Mouse (Mus musculus) kidney, embryonic 15.5 days (tissue): ENCODE data around the gene Cenpu. TPM values are rescaled to one million over a fixed set of nuclear protein-coding genes. Genes with fewer than 3 reads are reported as not detected.

Experiments used
- ATAC-seq: fragments of 200-750 bp; cut with Nextera tagmentation; replicated peaks from 2 replicates; pipeline ENCODE4 v1.8.0; 2017; ENCODE audit warnings: moderate TSS enrichment; ENCODE audit not compliant: low FRiP score
- H3K27ac ChIP-seq: fragments of 300-500 bp; sonication (generic); 2 replicates; pipeline ENCODE4 v1.5.1; 2015; ENCODE audit warnings: mild to moderate bottlenecking, inconsistent platforms
- H3K27me3 ChIP-seq: fragments of 300-500 bp; sonication (generic); 2 replicates; pipeline ENCODE4 v1.6.1; 2015; ENCODE audit warnings: inconsistent platforms
- H3K36me3 ChIP-seq: fragments of 300-500 bp; sonication (generic); 2 replicates; pipeline ENCODE4 v1.6.1; 2015; ENCODE audit warnings: inconsistent platforms
- H3K4me1 ChIP-seq: fragments of 300-500 bp; sonication (generic); 2 replicates; pipeline ENCODE4 v1.6.1; 2015; ENCODE audit warnings: inconsistent platforms
- H3K4me2 ChIP-seq: fragments of 300-500 bp; sonication (generic); 2 replicates; pipeline ENCODE4 v1.6.1; 2015; ENCODE audit warnings: moderate library complexity, mild to moderate bottlenecking, inconsistent platforms
- H3K4me3 ChIP-seq: fragments of 300-500 bp; sonication (generic); replicated peaks from 2 replicates; pipeline ENCODE4 v1.5.1; 2015; ENCODE audit warnings: mild to moderate bottlenecking, inconsistent platforms
- H3K9ac ChIP-seq: fragments of 300-500 bp; sonication (generic); 2 replicates; pipeline ENCODE4 v1.6.1; 2015; ENCODE audit warnings: mild to moderate bottlenecking, inconsistent platforms
- H3K9me3 ChIP-seq: fragments of 300-500 bp; sonication (generic); replicated peaks from 2 replicates; pipeline ENCODE4 v1.6.1; 2016; ENCODE audit warnings: inconsistent platforms
- WGBS: fragments of 180-500 bp; shearing (Covaris S2); methylation state at CpG from one replicate; pipeline ENCODE4 v1.1.7; 2015; ENCODE audit warnings: mixed read lengths; 5-methylcytosine and 5-hydroxymethylcytosine counted together
- polyA plus RNA-seq: library from polyadenylated mRNA; unstranded; fragments of >200 nt; fragmentation: Nextera tagmentation; extraction: Ambion mirVana; gene quantifications from 2 replicates; pipeline ENCODE4 v1.2.1, GENCODE M21; 2015

Cenpu gene
- polyA plus RNA-seq, 1 experiment from 2014 or later, result 18.5 TPM

- peaks cover 14% of the 10 kb centered on the region; the same call in 1 of the 2 replicates for H3K4me1 ChIP-seq
- H3K9ac ChIP-seq, result no peak overlapping the region
- no peak overlapping the region for H3K27ac ChIP-seq
- H3K4me2 ChIP-seq, result no peak overlapping the region
- 56% methylated on average over 10 of the region's 10 CpGs for WGBS
- H3K4me3 ChIP-seq, result no peak overlapping the region
- no peaks in the 10 kb centered on the region for H3K27me3 ChIP-seq
- peaks cover 7% of the 10 kb centered on the region; the same call in 1 of the 2 replicates for H3K36me3 ChIP-seq
- no peaks in the 10 kb centered on the region for H3K9me3 ChIP-seq
- peak; percentile 69 for ATAC-seq
Observed at GRCm38 (mm10) chr8:46526821-46527220, 25.0 kb upstream of the Cenpu start.

GRCm38 (mm10) chr8:46529508-46529907 lies 22.3 kb upstream of the Cenpu start:
- Histone ChIP-seq H3K4me1 (peaks cover 14% of the 10 kb centered on the region; the same call in 1 of the 2 replicates), H3K27me3 (no peaks in the 10 kb centered on the region), H3K4me2 (no peak overlapping the region), H3K27ac (no peak overlapping the region), H3K9ac (no peak overlapping the region), H3K4me3 (no peak overlapping the region), H3K36me3 (peaks cover 14% of the 10 kb centered on the region), H3K9me3 (no peaks in the 10 kb centered on the region)
- 56% methylated on average over 4 of the region's 4 CpGs for WGBS
- peak; percentile 65 for ATAC-seq

GRCm38 (mm10) chr8:46530541-46530940 lies 21.3 kb upstream of the Cenpu start:
- Histone ChIP-seq H3K4me3 (no peak overlapping the region), H3K4me2 (no peak overlapping the region), H3K36me3 (peaks cover 21% of the 10 kb centered on the region), H3K9me3 (no peaks in the 10 kb centered on the region), H3K9ac (no peak overlapping the region), H3K4me1 (peaks cover 14% of the 10 kb centered on the region; the same call in 1 of the 2 replicates), H3K27ac (no peak overlapping the region), H3K27me3 (no peaks in the 10 kb centered on the region)
- WGBS, result 13% methylated on average over 4 of the region's 4 CpGs
- ATAC-seq, result no peak

GRCm38 (mm10) chr8:46533926-46534325 lies 17.9 kb upstream of the Cenpu start:
- H3K27me3 ChIP-seq, result no peaks in the 10 kb centered on the region
- no peak for ATAC-seq
- H3K4me1 ChIP-seq, result peaks cover 7% of the 10 kb centered on the region; the same call in 1 of the 2 replicates
- no peaks in the 10 kb centered on the region for H3K9me3 ChIP-seq
- WGBS, result 91% methylated on average over 7 of the region's 7 CpGs
- peaks cover 17% of the 10 kb centered on the region for H3K36me3 ChIP-seq
- no peak overlapping the region for H3K27ac ChIP-seq
- H3K4me2 ChIP-seq, result no peak overlapping the region
- H3K9ac ChIP-seq, result no peak overlapping the region
- no peak overlapping the region for H3K4me3 ChIP-seq

DNA sequence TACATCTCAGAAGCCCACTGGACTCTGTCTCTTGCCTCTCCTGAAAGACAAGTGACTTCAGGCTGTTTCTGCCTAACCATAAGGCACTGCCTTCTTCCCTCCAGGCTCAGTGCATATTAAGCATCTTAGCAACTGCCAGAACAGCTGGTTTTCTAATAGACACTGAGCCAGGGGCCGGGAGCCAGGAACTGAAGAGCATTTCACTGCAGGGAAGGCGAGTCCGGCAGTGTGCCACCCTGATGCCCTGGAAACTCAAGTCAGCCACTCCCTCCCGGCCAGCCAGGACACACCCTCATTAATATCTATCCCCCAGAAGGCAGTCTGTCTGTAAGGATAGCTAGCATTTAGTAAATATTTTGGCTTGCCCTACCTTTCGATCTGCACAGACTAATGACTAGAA lies 12.1 kb upstream of the Cenpu start:
- Histone ChIP-seq H3K4me3 (no peak overlapping the region), H3K4me1 (no peaks in the 10 kb centered on the region), H3K9ac (no peak overlapping the region), H3K27ac (no peak overlapping the region), H3K27me3 (no peaks in the 10 kb centered on the region), H3K4me2 (no peak overlapping the region), H3K9me3 (no peaks in the 10 kb centered on the region), H3K36me3 (0 out of 2 replicates have a peak, but pooled peaks cover 6% of the 10 kb centered on the region)
- WGBS, result 57% methylated on average over 5 of the region's 5 CpGs
- ATAC-seq, result no peak; the same call in 1 of the 2 replicates

DNA sequence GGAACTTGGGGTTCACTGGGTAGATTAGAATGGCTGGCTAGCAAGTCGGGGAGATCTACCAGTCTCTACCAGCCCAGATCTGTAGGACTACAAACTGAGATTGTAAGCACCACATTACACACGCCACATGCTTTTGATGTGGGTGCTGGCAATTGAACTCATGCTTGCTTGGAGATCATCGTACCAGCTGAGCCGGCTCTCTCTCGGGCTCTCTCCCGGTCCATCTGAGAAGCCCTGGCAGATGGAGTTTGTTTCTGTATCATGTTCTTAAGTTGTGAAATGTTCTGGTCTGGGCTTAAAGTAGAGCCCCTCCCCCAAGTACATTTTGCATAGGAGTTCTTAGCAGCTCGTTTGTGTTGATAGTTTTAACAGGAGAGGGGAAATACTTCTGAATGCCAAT lies 8.6 kb upstream of the Cenpu start:
- Histone ChIP-seq H3K4me2 (no peak overlapping the region), H3K9ac (no peak overlapping the region), H3K4me1 (peaks cover 16% of the 10 kb centered on the region), H3K36me3 (no peaks in the 10 kb centered on the region), H3K9me3 (no peaks in the 10 kb centered on the region), H3K27me3 (no peaks in the 10 kb centered on the region), H3K27ac (no peak overlapping the region), H3K4me3 (no peak overlapping the region)
- ATAC-seq, result no peak
- 81% methylated on average over 7 of the region's 7 CpGs for WGBS

GRCm38 (mm10) chr8:46543662-46544061 lies 8.2 kb upstream of the Cenpu start:
- WGBS, result 81% methylated on average over 6 of the region's 6 CpGs
- no peak for ATAC-seq
- H3K27ac ChIP-seq, result no peak overlapping the region

DNA sequence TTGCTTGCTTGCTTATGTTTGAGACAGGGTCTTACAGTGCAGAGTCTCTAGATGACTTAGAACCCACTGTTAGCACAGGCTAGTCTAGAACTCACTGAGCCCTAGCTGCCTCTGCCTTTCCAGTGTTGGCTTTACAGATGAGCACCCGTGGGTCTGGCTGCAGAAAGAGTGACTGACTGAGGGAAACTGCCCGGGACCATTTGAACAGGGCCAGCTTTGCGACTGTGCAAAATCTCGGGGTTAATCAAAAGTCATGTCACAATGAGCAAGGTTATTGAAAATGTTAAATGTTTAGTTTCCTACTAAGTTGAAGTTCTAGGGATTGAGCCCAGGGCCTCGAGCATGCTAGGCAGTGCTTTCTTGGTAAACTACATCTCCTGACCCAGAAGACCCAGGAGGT lies 6.0 kb upstream of the Cenpu start:
- no peaks in the 10 kb centered on the region for H3K9me3 ChIP-seq
- H3K4me3 ChIP-seq, result no peak overlapping the region
- H3K4me2 ChIP-seq, result no peak overlapping the region
- no peak for ATAC-seq
- H3K9ac ChIP-seq, result no peak overlapping the region
- peak overlapping the region; percentile 59 for H3K27ac ChIP-seq
- 81% methylated on average over 5 of the region's 5 CpGs for WGBS
- peaks cover 16% of the 10 kb centered on the region for H3K4me1 ChIP-seq
- H3K27me3 ChIP-seq, result no peaks in the 10 kb centered on the region
- H3K36me3 ChIP-seq, result no peaks in the 10 kb centered on the region

More at GRCm38 (mm10) chr8:46543662-46544061, 8.2 kb upstream of the Cenpu start:
- Histone ChIP-seq H3K9ac (no peak overlapping the region), H3K9me3 (no peaks in the 10 kb centered on the region), H3K4me2 (no peak overlapping the region), H3K4me3 (no peak overlapping the region), H3K27me3 (no peaks in the 10 kb centered on the region), H3K4me1 (peaks cover 16% of the 10 kb centered on the region), H3K36me3 (no peaks in the 10 kb centered on the region)

GRCm38 (mm10) chr8:46546431-46547176 lies 5.2 kb upstream of the Cenpu start:
- H3K4me1 ChIP-seq, result peaks cover 18% of the 10 kb centered on the region
- ATAC-seq, result 0 out of 2 replicates have a peak, but pooled peaks have one; percentile 40
- H3K27me3 ChIP-seq, result no peaks in the 10 kb centered on the region
- no peak overlapping the region for H3K4me2 ChIP-seq
- WGBS, result 58% methylated on average over 11 of the region's 11 CpGs
- H3K4me3 ChIP-seq, result no peak overlapping the region
- no peaks in the 10 kb centered on the region for H3K36me3 ChIP-seq
- no peak overlapping the region for H3K9ac ChIP-seq
- H3K9me3 ChIP-seq, result no peaks in the 10 kb centered on the region
- peak overlapping the region; percentile 59 for H3K27ac ChIP-seq

- H3K4me3 ChIP-seq, result no peak overlapping the region
- no peak overlapping the region for H3K4me2 ChIP-seq
- no peak overlapping the region for H3K9ac ChIP-seq
- no peaks in the 10 kb centered on the region for H3K36me3 ChIP-seq
- H3K9me3 ChIP-seq, result no peaks in the 10 kb centered on the region
- peak; percentile 18; the same call in 1 of the 2 replicates for ATAC-seq
- no peaks in the 10 kb centered on the region for H3K27me3 ChIP-seq
- WGBS, result 33% methylated on average over 4 of the region's 4 CpGs
- H3K27ac ChIP-seq, result peak overlapping the region; percentile 59
- H3K4me1 ChIP-seq, result peaks cover 18% of the 10 kb centered on the region
Observed at GRCm38 (mm10) chr8:46547245-46547644, 4.6 kb upstream of the Cenpu start.

DNA sequence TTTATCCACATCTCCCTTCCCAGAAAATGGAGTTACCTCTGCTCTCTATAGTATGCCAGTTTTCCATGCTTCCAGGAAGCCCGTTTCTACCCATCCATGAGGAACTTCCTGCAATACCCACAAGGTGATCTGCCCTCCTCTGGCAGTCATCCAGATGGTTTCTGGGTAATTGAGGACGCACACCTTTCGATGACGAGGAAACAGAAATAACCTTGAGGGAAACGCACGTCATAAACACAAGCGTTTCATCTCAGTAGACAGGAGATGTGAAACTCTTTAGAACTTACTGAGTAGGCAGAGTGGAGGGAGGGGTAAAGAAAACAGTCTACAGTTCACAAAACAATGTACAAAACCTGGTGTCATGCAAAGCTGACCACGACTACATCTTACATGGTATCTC lies 1.8 kb upstream of the Cenpu start:
- Histone ChIP-seq H3K36me3 (peaks cover 3% of the 10 kb centered on the region; the same call in 1 of the 2 replicates), H3K9ac (no peak overlapping the region), H3K4me1 (peaks cover 30% of the 10 kb centered on the region), H3K4me2 (no peak overlapping the region), H3K27me3 (no peaks in the 10 kb centered on the region), H3K9me3 (no peaks in the 10 kb centered on the region), H3K27ac (no peak overlapping the region), H3K4me3 (no peak overlapping the region)
- ATAC-seq, result no peak
- 82% methylated on average over 8 of the region's 8 CpGs for WGBS

- no peak for ATAC-seq
- Histone ChIP-seq H3K4me1 (peaks cover 24% of the 10 kb centered on the region), H3K9ac (no peak overlapping the region), H3K4me3 (peak overlapping the region; percentile 67), H3K27me3 (no peaks in the 10 kb centered on the region), H3K27ac (no peak overlapping the region), H3K4me2 (peak overlapping the region; percentile 60), H3K36me3 (peaks cover 11% of the 10 kb centered on the region; the same call in 1 of the 2 replicates), H3K9me3 (no peaks in the 10 kb centered on the region)
- WGBS, result 50% methylated on average over 4 of the region's 4 CpGs
Observed at GRCm38 (mm10) chr8:46551029-46551428, 799 bp upstream of the Cenpu start.
